In genomic region chr4:106643483-106644217, GRCm38 (mm10) we compare ENCODE assay signal across 17 mouse cellular contexts. TPM values are rescaled to one million over a fixed set of nuclear protein-coding genes. Genes with fewer than 3 reads are reported as not detected.
A peak's percentile ranks its signal among the peaks of the same experiment; 100 is the strongest.
DNase-seq lines count a peak whose midpoint lies in the region; ATAC-seq and TF ChIP-seq lines count a peak whose summit lies in the region.
"Had no signal": no experiment of that assay in that cellular context is flagged by ENCODE, and none has a peak within 500 bp of the region (broad histone marks: within the 10 kb centered on the region; RNA-seq: fewer than 3 reads in every experiment).

No protein-coding gene starts in this region.

- peak overlapping the region; percentile 77 for H3K27ac ChIP-seq in gastrocnemius, adult 2 months
- H3K27ac ChIP-seq in midbrain, embryonic 13.5 days, result no peak overlapping the region
- H3K27ac ChIP-seq in midbrain, embryonic 16.5 days (ENCODE audit: low read length), result no peak overlapping the region
- peak overlapping the region; percentile 56; the same call in 1 of the 2 replicates for H3K27ac ChIP-seq in stomach, embryonic 16.5 days (ENCODE audit: low read length)
- H3K27ac ChIP-seq in hindbrain, embryonic 16.5 days (ENCODE audit: low read depth, low read length), result no peak overlapping the region
- H3K27ac ChIP-seq: layer of hippocampus, adult 2 months; midbrain, embryonic 10.5 days; neural tube, embryonic 12.5 days had no signal

- peak overlapping the region; percentile 21 for H3K9ac ChIP-seq in midbrain, embryonic 13.5 days (replicated peaks)
- no peak overlapping the region; the same call in 1 of the 2 replicates for H3K9ac ChIP-seq in midbrain, embryonic 16.5 days (ENCODE audit: low read depth, low read length)
- peak overlapping the region; percentile 59 for H3K9ac ChIP-seq in stomach, embryonic 16.5 days (ENCODE audit: low read length)
- no peak overlapping the region for H3K9ac ChIP-seq in hindbrain, embryonic 16.5 days (ENCODE audit: low read depth, low read length)
- H3K9ac ChIP-seq: neural tube, embryonic 12.5 days had no signal

- ATAC-seq in midbrain, embryonic 13.5 days, result no peak
- ATAC-seq in midbrain, embryonic 16.5 days, result no peak
- peak; percentile 28; the same call in 1 of the 2 replicates for ATAC-seq in stomach, embryonic 16.5 days (ENCODE audit: insufficient read depth, low FRiP score)
- ATAC-seq in hindbrain, embryonic 16.5 days, result no peak

- 53% methylated on average over 8 of the region's 8 CpGs for WGBS in midbrain, embryonic 13.5 days
- 49% methylated on average over 8 of the region's 8 CpGs for WGBS in midbrain, embryonic 16.5 days
- 13% methylated on average over 8 of the region's 8 CpGs for WGBS in stomach, embryonic 16.5 days
- WGBS in hindbrain, embryonic 16.5 days, result 44% methylated on average over 8 of the region's 8 CpGs

- TF ChIP-seq CTCF in gastrocnemius, adult 2 months (IDR thresholded peaks at IDR 0.05), result no peak

- intact Hi-C loops in gastrocnemius, adult 2 months (cut with DNase I), result no loop called here

- no peak overlapping the region for H3K4me2 ChIP-seq in midbrain, embryonic 13.5 days (replicated peaks)
- no peak overlapping the region for H3K4me2 ChIP-seq in midbrain, embryonic 16.5 days (ENCODE audit: low read length)
- no peak overlapping the region for H3K4me2 ChIP-seq in stomach, embryonic 16.5 days (ENCODE audit: low read depth, low read length)
- H3K4me2 ChIP-seq in hindbrain, embryonic 16.5 days (ENCODE audit: low read length), result no peak overlapping the region
- H3K4me2 ChIP-seq: liver, embryonic 11.5 days; neural tube, embryonic 12.5 days had no signal

- no peak for DNase-seq in gastrocnemius, adult 2 months
- no peak for DNase-seq in gastrocnemius, postnatal 25 days
- peak; percentile 69 to 75 for DNase-seq in kidney, postnatal 4 days
- no peak for DNase-seq in left cerebral cortex, adult 18-20 months (ENCODE audit: low spot score in 2 of 2)
- DNase-seq: cerebellum, postnatal 10 days; heart, postnatal 14 days had no signal

- 0 out of 2 replicates have a peak, but pooled peaks cover 3% of the 10 kb centered on the region for H3K9me3 ChIP-seq in midbrain, embryonic 13.5 days
- H3K9me3 ChIP-seq in midbrain, embryonic 16.5 days (replicated peaks; ENCODE audit: control insufficient read depth, low read length, poor library complexity, severe bottlenecking), result no peaks in the 10 kb centered on the region
- no peaks in the 10 kb centered on the region; the same call in 1 of the 2 replicates for H3K9me3 ChIP-seq in stomach, embryonic 16.5 days (replicated peaks; ENCODE audit: control insufficient read depth, low read length)
- H3K9me3 ChIP-seq in hindbrain, embryonic 16.5 days (ENCODE audit: control insufficient read depth, low read length), result no peaks in the 10 kb centered on the region
- H3K9me3 ChIP-seq: neural tube, embryonic 12.5 days had no signal

- H3K4me1 ChIP-seq in midbrain, embryonic 13.5 days (replicated peaks), result peaks cover 6% of the 10 kb centered on the region
- H3K4me1 ChIP-seq in midbrain, embryonic 16.5 days (ENCODE audit: control insufficient read depth, insufficient read depth, low read length), result peaks cover 7% of the 10 kb centered on the region
- peaks cover 13% of the 10 kb centered on the region for H3K4me1 ChIP-seq in stomach, embryonic 16.5 days (ENCODE audit: control insufficient read depth, insufficient read depth, low read length)
- no peaks in the 10 kb centered on the region for H3K4me1 ChIP-seq in hindbrain, embryonic 16.5 days (ENCODE audit: control insufficient read depth, insufficient read depth, low read depth, low read length)
- H3K4me1 ChIP-seq: midbrain, embryonic 10.5 days had no signal

- no peaks in the 10 kb centered on the region for H3K36me3 ChIP-seq in midbrain, embryonic 13.5 days
- H3K36me3 ChIP-seq in midbrain, embryonic 16.5 days (ENCODE audit: control insufficient read depth, insufficient read depth, low read length), result no peaks in the 10 kb centered on the region
- H3K36me3 ChIP-seq in stomach, embryonic 16.5 days (ENCODE audit: control insufficient read depth, insufficient read depth, low read length), result no peaks in the 10 kb centered on the region
- H3K36me3 ChIP-seq in hindbrain, embryonic 16.5 days (ENCODE audit: control insufficient read depth, insufficient read depth, low read length), result no peaks in the 10 kb centered on the region
- H3K36me3 ChIP-seq: midbrain, embryonic 10.5 days; neural tube, embryonic 12.5 days had no signal

- no peak overlapping the region for H3K4me3 ChIP-seq in gastrocnemius, adult 2 months
- no peak overlapping the region for H3K4me3 ChIP-seq in midbrain, embryonic 13.5 days (replicated peaks)
- H3K4me3 ChIP-seq in midbrain, embryonic 16.5 days (ENCODE audit: low read depth, low read length), result no peak overlapping the region
- no peak overlapping the region for H3K4me3 ChIP-seq in stomach, embryonic 16.5 days (replicated peaks; ENCODE audit: low read length)
- no peak overlapping the region for H3K4me3 ChIP-seq in hindbrain, embryonic 16.5 days (ENCODE audit: low read length)
- H3K4me3 ChIP-seq: erythroblast, embryonic 14.5 days; layer of hippocampus, adult 2 months; midbrain, embryonic 10.5 days; neural tube, embryonic 12.5 days had no signal

- H3K27me3 ChIP-seq in midbrain, embryonic 13.5 days, result peaks cover 28% of the 10 kb centered on the region
- H3K27me3 ChIP-seq in midbrain, embryonic 16.5 days (ENCODE audit: control insufficient read depth, insufficient read depth, low read depth, low read length), result peaks cover 5% of the 10 kb centered on the region; the same call in 1 of the 2 replicates
- H3K27me3 ChIP-seq in stomach, embryonic 16.5 days (ENCODE audit: control insufficient read depth, insufficient read depth, low read length), result no peaks in the 10 kb centered on the region
- H3K27me3 ChIP-seq in hindbrain, embryonic 16.5 days (replicated peaks; ENCODE audit: control insufficient read depth, insufficient read depth, low read length), result no peaks in the 10 kb centered on the region
- H3K27me3 ChIP-seq: neural tube, embryonic 12.5 days had no signal

RNA-seq across cellular contexts. Expression of gene Pars2, which starts 7.2 kb away (rescaled TPM):
- total RNA-seq in gastrocnemius, adult 2 months (2021), result 1 to 10 TPM; 2.5 to 3.8 TPM
- 1 to 10 TPM; 1.7 to 1.8 TPM for total RNA-seq in gastrocnemius, postnatal 25 days (2021)
- 9.9 and 10.5 TPM in 2 replicates for polyA plus RNA-seq in midbrain, embryonic 13.5 days (2015; fragmentation: Nextera tagmentation; extraction: Ambion mirVana)
- 8.9 and 9.9 TPM in 2 replicates for polyA plus RNA-seq in midbrain, embryonic 16.5 days (2015; fragmentation: Nextera tagmentation; extraction: Ambion mirVana)
- 12.8 and 13.8 TPM in 2 replicates for polyA plus RNA-seq in stomach, embryonic 16.5 days (2015; fragmentation: Nextera tagmentation; extraction: Ambion mirVana)
- polyA plus RNA-seq in hindbrain, embryonic 16.5 days (2015; fragmentation: Nextera tagmentation; extraction: Ambion mirVana), result 9.3 and 10.8 TPM in 2 replicates
- total RNA-seq in left cerebral cortex, adult 18-20 months (2021), result 1 to 10 TPM; 6.2 to 6.7 TPM

RNA-seq across cellular contexts. Expression of gene Ttc22, which starts 21.4 kb away (rescaled TPM):
- not detected for total RNA-seq in gastrocnemius, adult 2 months (2021)
- total RNA-seq in gastrocnemius, postnatal 25 days (2021), result not detected
- 1.9 and 2.2 TPM in 2 replicates for polyA plus RNA-seq in midbrain, embryonic 13.5 days (2015; fragmentation: Nextera tagmentation; extraction: Ambion mirVana)
- 3.6 and 4.4 TPM in 2 replicates for polyA plus RNA-seq in midbrain, embryonic 16.5 days (2015; fragmentation: Nextera tagmentation; extraction: Ambion mirVana)
- polyA plus RNA-seq in stomach, embryonic 16.5 days (2015; fragmentation: Nextera tagmentation; extraction: Ambion mirVana), result 12.6 and 15.3 TPM in 2 replicates
- polyA plus RNA-seq in hindbrain, embryonic 16.5 days (2015; fragmentation: Nextera tagmentation; extraction: Ambion mirVana), result 1.5 and 1.6 TPM in 2 replicates
- total RNA-seq in left cerebral cortex, adult 18-20 months (2021), result 1 to 10 TPM in 1 of 2 experiments, under 1 TPM in 1; 0.94 to 1.0 TPM
- polyA plus RNA-seq: C2C12; erythroblast, embryonic 14.5 days; midbrain, embryonic 10.5 days had no signal

RNA-seq across cellular contexts. Expression of gene Lexm, which starts 26.6 kb away (rescaled TPM):
- total RNA-seq in gastrocnemius, adult 2 months (2021), result not detected
- total RNA-seq in gastrocnemius, postnatal 25 days (2021), result not detected
- polyA plus RNA-seq in midbrain, embryonic 13.5 days (2015; fragmentation: Nextera tagmentation; extraction: Ambion mirVana), result 0.13 TPM in 1 of 2 replicates, not detected in the other
- polyA plus RNA-seq in midbrain, embryonic 16.5 days (2015; fragmentation: Nextera tagmentation; extraction: Ambion mirVana), result not detected in 2 replicates
- not detected in 2 replicates for polyA plus RNA-seq in stomach, embryonic 16.5 days (2015; fragmentation: Nextera tagmentation; extraction: Ambion mirVana)
- polyA plus RNA-seq in hindbrain, embryonic 16.5 days (2015; fragmentation: Nextera tagmentation; extraction: Ambion mirVana), result 0.17 TPM in 1 of 2 replicates, not detected in the other
- total RNA-seq in left cerebral cortex, adult 18-20 months (2021), result not detected
- total RNA-seq: gastrocnemius, adult 18-20 months; heart, postnatal 14 days had no signal
- polyA plus RNA-seq: C2C12; erythroblast, embryonic 14.5 days; midbrain, embryonic 10.5 days had no signal

RNA-seq across cellular contexts. Expression of gene Ttc4, which starts 35.1 kb away (rescaled TPM):
- total RNA-seq in gastrocnemius, adult 2 months (2021), result 10 to 100 TPM; 24.3 to 34.7 TPM
- 10 to 100 TPM; 24.7 to 28.6 TPM for total RNA-seq in gastrocnemius, postnatal 25 days (2021)
- 118 and 119 TPM in 2 replicates for polyA plus RNA-seq in midbrain, embryonic 13.5 days (2015; fragmentation: Nextera tagmentation; extraction: Ambion mirVana)
- polyA plus RNA-seq in midbrain, embryonic 16.5 days (2015; fragmentation: Nextera tagmentation; extraction: Ambion mirVana), result 159 and 163 TPM in 2 replicates
- polyA plus RNA-seq in stomach, embryonic 16.5 days (2015; fragmentation: Nextera tagmentation; extraction: Ambion mirVana), result 82.7 and 83.3 TPM in 2 replicates
- polyA plus RNA-seq in hindbrain, embryonic 16.5 days (2015; fragmentation: Nextera tagmentation; extraction: Ambion mirVana), result 140 and 152 TPM in 2 replicates
- total RNA-seq in left cerebral cortex, adult 18-20 months (2021), result 10 to 100 TPM; 45.7 to 45.9 TPM

Comparison
In these comparisons a context has a peak if more than half of its experiments do, and no peak if none do; other contexts are left out.
1. H3K9ac ChIP-seq: peak in midbrain, embryonic 13.5 days (single experiment) and stomach, embryonic 16.5 days (single experiment); none in midbrain, embryonic 16.5 days (single experiment) and hindbrain, embryonic 16.5 days (single experiment).
2. DNase-seq: peak in kidney, postnatal 4 days (2 of 2); none in gastrocnemius, adult 2 months (single experiment), gastrocnemius, postnatal 25 days (single experiment) and left cerebral cortex, adult 18-20 months (0 of 2).
3. H3K27ac ChIP-seq: peak in gastrocnemius, adult 2 months (single experiment) and stomach, embryonic 16.5 days (single experiment); none in midbrain, embryonic 13.5 days (single experiment), midbrain, embryonic 16.5 days (single experiment) and hindbrain, embryonic 16.5 days (single experiment).